Mouse (Mus musculus) layer of hippocampus, postnatal 10 days (tissue): ENCODE data around the gene Zranb2. TPM values are rescaled to one million over a fixed set of nuclear protein-coding genes. Genes with fewer than 3 reads are reported as not detected.

Experiments
- DNase-seq, 2 experiments: peaks; one replicate each; pipeline ENCODE4 v3.0.0; 2021; ENCODE audit warnings: low spot score in 2 of 2
- long read RNA-seq: library from polyadenylated mRNA; stranded (forward); transcript quantifications from one replicate; pipeline ENCODE4 v2.0.0, GENCODE M21; 2023
- total RNA-seq, 2 experiments: library from RNA; stranded (reverse); gene quantifications; 2 replicates each; pipeline ENCODE4 v1.2.3; 2021

The Zranb2 gene
- total RNA-seq = 100 to 1,000 TPM; 134 to 138 TPM
- long read RNA-seq, transcript Zranb2-203 (10 exons, 2,924 nt) = major isoform, 110 of 170 reads
- long read RNA-seq, partial matches to known transcripts = 35 of 170 reads
- long read RNA-seq, other reads (novel, unspliced or antisense) = 23 of 170 reads

DNA sequence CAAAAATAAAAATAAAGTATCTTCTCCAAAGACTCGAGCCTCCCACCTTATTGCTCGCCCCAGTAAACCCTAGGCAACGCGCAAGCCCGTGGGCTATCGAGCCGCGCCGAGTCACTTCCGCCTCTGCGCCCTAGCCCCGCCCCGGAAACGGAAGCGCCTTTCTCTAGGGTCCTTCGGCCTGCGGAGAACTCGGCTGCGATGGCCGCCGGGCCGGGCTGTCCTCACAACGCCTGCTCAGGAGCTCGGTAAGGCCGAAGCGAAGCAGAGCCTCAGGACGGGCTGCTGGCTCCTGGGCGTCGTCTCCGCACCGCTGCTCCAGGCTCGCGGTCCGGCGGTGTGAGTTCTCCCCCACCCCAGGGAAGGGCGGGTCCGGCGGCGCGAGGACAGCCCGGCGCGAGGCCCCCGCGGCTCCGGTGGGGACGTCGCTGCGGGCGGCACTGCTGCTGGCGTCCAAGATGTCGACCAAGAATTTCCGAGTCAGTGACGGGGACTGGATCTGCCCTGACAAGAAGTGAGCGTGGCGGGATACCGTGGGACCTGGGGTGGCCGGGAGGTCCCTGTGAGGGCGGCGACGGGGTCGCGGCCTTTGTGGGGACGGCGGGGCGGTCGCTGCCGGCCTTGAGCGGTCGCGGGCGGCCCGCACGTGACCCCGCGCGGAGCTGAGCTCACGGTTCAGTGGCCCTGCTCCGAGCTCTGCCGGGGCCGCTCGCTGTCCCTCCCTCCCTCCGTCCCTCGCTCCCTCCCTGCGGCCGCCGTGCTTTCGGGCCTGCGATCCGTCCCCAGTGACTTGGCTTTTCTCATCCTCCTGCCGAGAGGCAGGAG lies at the start of gene Zranb2:
Gene Zranb2 (plus strand): TSS at position 197 of the 822 bp plus-strand sequence.
- DNase-seq = peak; percentile 95 to 96

GRCm38 (mm10) chr3:157492043-157492442 lies 41.9 kb upstream of the Zranb2 start:
- no peak for DNase-seq

- DNase-seq = no peak
Observed at GRCm38 (mm10) chr3:157502216-157502615, 31.7 kb upstream of the Zranb2 start.

DNA sequence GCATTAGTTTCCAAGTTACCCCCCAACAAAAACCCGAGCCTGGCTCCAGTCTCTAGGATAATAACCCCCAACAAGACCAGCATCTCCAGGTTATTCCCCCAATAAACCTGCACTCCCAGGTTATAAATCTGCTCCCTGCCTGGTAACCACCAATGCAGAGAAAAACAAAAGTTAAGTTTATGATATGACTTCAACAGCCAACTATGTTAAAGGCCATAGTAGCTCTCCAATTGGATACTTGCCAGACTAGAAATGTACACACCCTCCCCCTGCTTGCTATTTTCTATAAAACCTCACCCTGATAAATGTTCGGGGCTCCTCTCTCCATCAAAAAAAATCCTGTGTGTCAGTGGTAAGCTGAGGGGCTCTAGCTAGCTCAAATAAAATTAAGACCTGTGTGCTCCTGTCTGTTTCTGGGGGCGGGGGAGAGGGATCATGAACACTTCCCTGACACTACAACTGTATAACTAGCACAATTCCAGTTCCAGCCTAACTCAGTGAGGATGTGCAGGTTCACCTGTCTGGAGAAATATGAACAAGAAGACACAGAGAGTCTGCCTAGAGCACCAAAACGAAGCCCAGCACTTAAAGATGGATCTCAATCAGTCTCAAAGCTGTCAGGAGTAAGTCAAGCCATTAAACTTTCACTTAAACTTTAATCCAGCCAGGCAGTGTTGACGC lies 19.7 kb upstream of the Zranb2 start:
- no peak for DNase-seq

GRCm38 (mm10) chr3:157516471-157516870 lies 17.5 kb upstream of the Zranb2 start:
- no peak for DNase-seq

- no peak for DNase-seq
Observed at GRCm38 (mm10) chr3:157517992-157518391, 16.0 kb upstream of the Zranb2 start.

DNA sequence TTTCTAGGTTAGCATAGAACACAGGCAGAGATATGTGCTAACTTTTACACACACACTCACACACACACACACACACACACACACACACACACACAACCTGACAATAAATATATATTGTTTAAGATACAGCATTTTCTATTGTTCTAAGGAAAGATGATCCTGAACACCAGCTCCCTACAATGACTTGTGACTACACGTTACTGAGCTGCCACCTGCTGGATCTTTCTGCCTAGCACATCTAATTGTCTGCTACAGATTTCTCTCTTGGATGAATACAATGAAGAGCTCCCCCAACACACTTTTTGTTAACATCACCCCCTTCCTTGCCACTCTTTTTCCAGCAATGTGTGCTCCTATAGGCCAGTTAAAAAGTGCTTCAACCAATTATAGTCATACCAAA lies 13.5 kb upstream of the Zranb2 start:
- DNase-seq = peak; percentile 74 to 77

GRCm38 (mm10) chr3:157523834-157524233 lies 10.1 kb upstream of the Zranb2 start:
- DNase-seq = no peak

GRCm38 (mm10) chr3:157531585-157531984 lies 2.4 kb upstream of the Zranb2 start:
- DNase-seq = no peak

- DNase-seq = no peak
Observed at GRCm38 (mm10) chr3:157534786-157535415, 941 bp downstream of the Zranb2 start.

DNA sequence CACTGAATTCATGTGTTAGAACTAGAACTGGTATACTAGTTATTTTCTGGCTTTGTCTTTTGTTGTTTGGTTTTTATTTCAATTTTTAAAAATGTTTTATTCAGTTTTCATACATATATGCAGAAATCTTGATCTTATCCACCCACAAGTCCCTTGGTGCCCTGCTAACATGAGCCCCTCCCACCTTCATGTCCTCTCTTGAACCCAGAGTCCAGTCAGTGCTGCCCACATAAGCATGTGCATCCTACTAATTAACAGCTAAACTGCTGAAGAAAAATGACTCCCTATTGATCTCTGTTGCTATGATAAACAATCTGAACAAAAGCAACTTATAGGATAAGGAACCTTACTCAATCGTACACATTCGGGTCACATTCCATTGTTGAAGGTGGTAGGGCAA lies 15.4 kb downstream of the Zranb2 start:
- no peak for DNase-seq

GRCm38 (mm10) chr3:157549758-157550600 lies 16.0 kb downstream of the Zranb2 start:
- DNase-seq = no peak

DNA sequence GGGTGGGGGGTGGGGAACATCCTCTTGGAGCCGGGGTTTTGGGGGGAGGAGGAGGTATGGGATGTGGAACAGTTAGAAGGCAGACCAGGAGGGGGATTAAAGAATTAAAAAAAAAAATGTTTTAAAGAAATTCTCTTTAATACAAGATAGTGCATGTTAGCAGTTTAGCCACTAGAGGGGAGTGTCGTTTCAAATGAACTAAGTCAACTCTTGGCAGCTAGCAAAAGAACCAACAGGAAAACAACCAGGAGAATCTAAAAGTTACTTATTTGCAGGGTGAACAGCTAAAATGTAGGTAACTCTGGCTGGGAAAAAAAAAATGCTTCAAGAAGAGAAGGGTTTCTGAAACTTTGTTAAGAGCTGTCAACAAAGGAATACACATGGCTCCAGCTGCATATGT lies 31.2 kb downstream of the Zranb2 start:
- DNase-seq = peak in 1 of 2 experiments; percentile 24

GRCm38 (mm10) chr3:157566725-157567565 lies 33.0 kb downstream of the Zranb2 start, which contains the start of gene Ptger3:
Gene Ptger3 (plus strand): TSS chr3:157566892.
- peak; percentile 12 to 37 for DNase-seq

- no peak for DNase-seq
Observed at GRCm38 (mm10) chr3:157567566-157568132, 33.7 kb downstream of the Zranb2 start.

GRCm38 (mm10) chr3:157572011-157572410 lies 38.1 kb downstream of the Zranb2 start:
- no peak for DNase-seq

GRCm38 (mm10) chr3:157575441-157576342 lies 41.7 kb downstream of the Zranb2 start:
- DNase-seq = no peak

DNA sequence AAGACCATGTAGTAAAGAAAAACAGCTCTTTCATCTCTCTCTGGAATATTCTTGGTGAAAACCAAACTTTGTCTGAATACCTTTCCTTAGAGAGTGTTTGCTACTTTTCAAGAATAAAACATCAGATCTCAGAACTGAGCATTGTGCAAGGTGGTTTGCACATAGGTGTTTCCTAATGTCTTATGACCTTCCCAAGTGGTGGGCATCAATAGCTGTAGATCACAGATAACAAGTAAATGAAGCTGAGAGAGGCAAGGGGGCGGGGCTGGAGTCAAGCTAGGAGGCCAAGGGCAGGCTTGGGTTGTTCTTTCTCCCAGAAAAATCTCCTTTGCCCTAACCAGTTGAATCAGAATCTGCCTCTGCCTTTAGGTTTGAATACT lies 42.4 kb downstream of the Zranb2 start:
- DNase-seq = no peak
